11 mouse cellular contexts compared by ENCODE assay signal in genomic region chr12:52397718-52398510, GRCm38 (mm10).
DNase-seq lines count a peak whose midpoint lies in the region; ATAC-seq and TF ChIP-seq lines count a peak whose summit lies in the region.
"Had no signal": no experiment of that assay in that cellular context is flagged by ENCODE, and none has a peak within 500 bp of the region (broad histone marks: within the 10 kb centered on the region; RNA-seq: fewer than 3 reads in every experiment).

No protein-coding gene starts in this region.

- WGBS in heart, embryonic 10.5 days, result 64% methylated on average over 2 of the region's 2 CpGs
- WGBS in kidney, adult 2 months, result 38% methylated on average over 2 of the region's 2 CpGs

- TF ChIP-seq POLR2A in kidney, adult 2 months (IDR thresholded peaks at IDR 0.05; ENCODE audit: low read depth, low read length), result no peak

- no peaks in the 10 kb centered on the region for H3K27me3 ChIP-seq in heart, embryonic 10.5 days (ENCODE audit: insufficient read depth, poor library complexity, severe bottlenecking)
- no peaks in the 10 kb centered on the region for H3K27me3 ChIP-seq in kidney, adult 2 months (replicated peaks; ENCODE audit: control insufficient read depth, insufficient read depth, low read length)
- H3K27me3 ChIP-seq: embryonic facial prominence, embryonic 12.5 days had no signal

- no peak for ATAC-seq in CD4-positive, CD25-positive, alpha-beta regulatory T cell, adult 4 months
- ATAC-seq: midbrain, embryonic 16.5 days had no signal

- H3K4me3 ChIP-seq in heart, embryonic 10.5 days, result no peak overlapping the region
- no peak overlapping the region for H3K4me3 ChIP-seq in kidney, adult 2 months (ENCODE audit: insufficient read depth, low read depth, low read length)
- H3K4me3 ChIP-seq: embryonic facial prominence, embryonic 12.5 days had no signal

- peak overlapping the region; percentile 22; the same call in 1 of the 2 replicates for H3K27ac ChIP-seq in heart, embryonic 10.5 days
- H3K27ac ChIP-seq in kidney, adult 2 months (ENCODE audit: insufficient read depth, low read depth, low read length), result peak overlapping the region; percentile 33; the same call in 1 of the 2 replicates
- H3K27ac ChIP-seq: embryonic facial prominence, embryonic 12.5 days had no signal

- H3K9me3 ChIP-seq in heart, embryonic 10.5 days, result no peaks in the 10 kb centered on the region
- H3K9me3 ChIP-seq: embryonic facial prominence, embryonic 12.5 days had no signal

- TF ChIP-seq CTCF in kidney, adult 2 months (conservative IDR thresholded peaks at IDR 0.05; ENCODE audit: insufficient read depth, insufficient read length, low read depth, low read length), result no peak

- peaks cover 40% of the 10 kb centered on the region for H3K4me1 ChIP-seq in heart, embryonic 10.5 days
- H3K4me1 ChIP-seq in kidney, adult 2 months (ENCODE audit: control insufficient read depth, insufficient read depth, low read length), result peaks cover 6% of the 10 kb centered on the region

- no peaks in the 10 kb centered on the region for H3K36me3 ChIP-seq in heart, embryonic 10.5 days
- H3K36me3 ChIP-seq in kidney, adult 2 months (ENCODE audit: control insufficient read depth, insufficient read depth, low read length), result no peaks in the 10 kb centered on the region
- H3K36me3 ChIP-seq: embryonic facial prominence, embryonic 12.5 days had no signal

- DNase-seq in heart, embryonic 10.5 days (ENCODE audit: low spot score), result no peak
- DNase-seq in heart, postnatal 4 days, result no peak
- peak; percentile 50 for DNase-seq in A20 (ENCODE audit: low read depth, low spot score)
- DNase-seq in adipocyte (ENCODE audit: low spot score), result peak; percentile 24
- peak; percentile 69 for DNase-seq in kidney, adult 2 months
- DNase-seq in urinary bladder, postnatal 25 days (ENCODE audit: low spot score), result no peak
- DNase-seq in adrenal gland, postnatal 36 days, result no peak
- DNase-seq: cerebellum, adult 18-20 months had no signal

Comparison
In these comparisons a context has a peak if more than half of its experiments do, and no peak if none do; other contexts are left out.
1. DNase-seq: peak in A20 (single experiment), adipocyte (single experiment) and kidney, adult 2 months (single experiment); none in heart, embryonic 10.5 days (single experiment), heart, postnatal 4 days (single experiment), urinary bladder, postnatal 25 days (single experiment) and adrenal gland, postnatal 36 days (0 of 2).